Mouse (Mus musculus) frontal cortex, adult (tissue): ENCODE results near the gene AC124502.3.
"Not testable (repeated sequence)": the region's sequence is repeated elsewhere in the genome, so short reads cannot be mapped to it uniquely, and the experiment has no call there.

Experiments used
- ATAC-seq: cut with Nextera tagmentation; 2 replicates; pipeline ENCODE4 v1.9.2; 2017; ENCODE audit warnings: mild to moderate bottlenecking, moderate library complexity, mixed read lengths; ENCODE audit not compliant: low TSS enrichment

Gene AC124502.3

GRCm38 (mm10) chr19:5038709-5039156, at the start of gene AC124502.3, which contains the start of gene B4gat1:
Gene AC124502.3 (plus strand): TSS chr19:5038891.
Gene B4gat1 (plus strand): TSS chr19:5038826.
- peak; percentile 88 for ATAC-seq

GRCm38 (mm10) chr19:4989013-4989412, 49.7 kb upstream of the AC124502.3 start:
- no peak; the same call in 1 of the 2 replicates for ATAC-seq

DNA sequence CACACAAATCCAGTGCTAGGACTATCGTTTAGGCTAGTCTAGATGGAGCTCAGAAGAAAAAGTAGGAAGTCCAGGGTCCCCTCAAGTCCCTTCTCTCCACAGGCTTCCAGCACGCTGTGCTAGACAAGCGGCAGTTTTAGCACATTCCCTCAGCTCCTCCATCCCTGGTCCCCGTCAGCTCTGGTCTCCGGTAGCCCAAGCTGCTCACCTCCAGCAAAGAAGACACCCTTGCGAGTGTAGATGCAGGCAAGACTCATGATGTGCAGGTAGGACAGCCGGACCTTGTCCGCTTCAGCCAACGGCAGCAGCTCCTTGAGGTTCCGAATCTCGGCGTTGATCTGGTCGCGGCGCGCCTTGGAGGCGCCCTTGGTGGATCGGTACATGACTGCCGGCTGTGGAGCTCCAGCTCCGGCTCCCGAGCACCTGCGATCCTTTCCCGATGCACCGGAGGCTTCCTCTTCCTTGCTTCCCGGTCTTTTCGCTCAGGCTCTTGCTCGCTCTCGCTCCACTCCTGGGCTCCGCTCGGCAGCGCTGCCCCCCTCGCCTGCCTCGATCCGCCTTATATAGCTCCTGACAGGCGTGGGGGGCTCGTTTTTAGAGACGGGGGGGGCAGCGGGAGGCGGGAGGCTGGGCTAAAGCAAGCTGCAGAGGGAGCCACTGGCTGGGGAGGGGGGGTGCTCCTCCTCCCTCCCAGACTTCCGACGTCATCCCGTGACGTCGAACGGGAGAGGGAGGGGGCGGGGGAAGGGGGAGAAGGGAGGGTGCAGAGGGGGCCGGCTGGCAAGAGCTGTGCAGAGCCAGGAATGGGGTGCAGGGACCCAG, 49.0 kb upstream of the AC124502.3 start:
- ATAC-seq = peak; percentile 11

DNA sequence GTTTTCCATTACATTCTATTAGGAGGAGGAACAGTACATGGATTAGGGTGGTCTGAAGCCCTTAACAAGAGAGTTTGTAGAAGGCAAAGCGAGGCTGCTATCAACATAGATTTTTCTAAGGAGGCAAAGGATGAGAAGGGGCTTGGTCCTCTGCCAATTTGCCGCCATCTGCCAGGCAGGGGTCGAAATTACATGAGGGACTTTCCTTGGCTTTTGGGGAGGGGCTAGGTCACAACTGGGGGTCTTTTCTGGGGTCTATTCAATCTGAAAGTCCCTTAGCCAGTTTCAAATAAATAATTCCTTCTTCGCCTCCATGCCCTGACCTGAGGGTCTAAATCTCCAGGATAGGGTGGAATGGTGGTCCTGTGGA, 48.5 kb upstream of the AC124502.3 start, which contains the start of gene Npas4:
Gene Npas4 (minus strand): TSS at position 61 of the 370 bp plus-strand sequence.
- no peak for ATAC-seq

DNA sequence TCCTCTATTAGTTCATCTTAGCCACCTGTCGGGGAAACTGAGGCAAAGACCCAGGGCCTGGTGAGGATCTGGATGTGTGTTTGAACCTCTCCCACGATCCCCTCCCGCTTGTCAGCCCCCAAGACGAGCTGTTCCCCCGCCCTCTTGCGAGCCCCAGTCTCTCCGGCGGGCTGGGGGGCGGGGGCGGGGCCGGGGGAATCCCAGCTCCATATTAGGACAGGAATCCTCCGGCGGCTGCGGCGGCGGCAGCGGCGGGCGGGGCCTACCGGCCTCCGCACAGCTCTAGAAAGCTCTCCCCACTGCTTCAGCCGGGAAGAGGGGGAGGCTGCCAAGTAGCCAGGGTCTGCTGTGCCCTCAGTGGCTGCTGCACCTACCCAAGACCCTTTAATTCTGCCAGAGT, 48.0 kb upstream of the AC124502.3 start:
- 0 out of 2 replicates have a peak, but pooled peaks have one; percentile 2 for ATAC-seq

GRCm38 (mm10) chr19:4992371-4992770, 46.3 kb upstream of the AC124502.3 start:
- no peak for ATAC-seq

- peak; percentile 27; the same call in 1 of the 2 replicates for ATAC-seq
These were observed 45.8 kb upstream of the AC124502.3 start for GRCm38 (mm10) chr19:4992904-4993303.

DNA sequence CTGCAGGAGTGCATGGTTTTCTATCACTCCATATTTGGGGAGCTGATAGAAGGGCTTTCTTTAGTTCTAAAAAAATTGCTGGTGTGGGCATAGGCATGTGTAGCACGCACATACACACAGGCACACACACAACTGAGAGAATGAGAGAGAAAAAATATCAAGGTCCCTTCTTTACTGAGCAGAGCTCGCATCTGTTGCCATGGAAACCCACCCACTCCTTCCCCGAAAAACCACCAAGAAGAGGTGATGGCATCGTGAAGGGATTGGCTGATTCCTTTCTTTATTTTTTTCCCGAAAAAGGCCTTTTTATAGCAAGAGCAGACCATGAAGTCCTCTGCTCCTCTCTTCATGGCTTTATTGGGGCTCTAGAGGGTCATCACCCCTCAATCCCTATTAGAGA, 44.6 kb upstream of the AC124502.3 start:
- ATAC-seq = peak; percentile 42

DNA sequence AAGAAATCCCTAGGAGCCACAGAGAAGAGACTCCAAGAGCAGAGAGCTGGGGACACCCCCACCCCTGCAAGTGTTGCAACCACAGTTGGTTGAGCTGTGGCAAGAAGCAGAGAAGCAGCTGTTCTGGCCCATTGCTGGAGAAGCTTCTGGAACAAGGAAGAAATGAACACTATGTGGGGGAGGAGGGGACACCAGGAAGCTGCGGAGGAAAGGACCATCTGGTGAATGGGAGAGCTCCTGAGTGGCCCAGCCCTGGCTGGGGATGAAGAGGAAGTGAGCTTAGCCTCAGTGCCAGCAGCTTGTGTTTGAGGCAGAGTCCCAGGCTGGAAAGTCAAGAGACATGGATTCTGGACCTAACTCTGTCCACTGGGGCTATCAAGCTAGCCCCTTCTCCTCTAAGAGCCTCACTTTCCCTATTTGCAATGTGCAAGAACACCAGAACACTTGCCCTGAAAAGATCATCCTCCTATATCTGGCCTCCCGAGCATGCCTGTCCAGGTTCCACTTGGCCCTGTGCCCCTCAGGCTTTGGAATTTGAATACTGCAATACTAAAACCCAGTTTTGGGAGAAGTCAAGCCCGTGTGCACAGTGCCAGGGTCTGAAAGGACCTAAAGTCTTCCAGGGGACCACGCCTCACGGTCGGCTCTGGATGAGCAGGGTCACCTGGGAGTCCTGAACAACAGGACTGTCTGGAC, 39.1 kb upstream of the AC124502.3 start:
- ATAC-seq = peak; percentile 48; the same call in 1 of the 2 replicates

GRCm38 (mm10) chr19:5001666-5002406, 36.9 kb upstream of the AC124502.3 start:
- ATAC-seq = peak; percentile 96

- not testable (repeated sequence) for ATAC-seq
These were observed 35.0 kb upstream of the AC124502.3 start for GRCm38 (mm10) chr19:5003644-5004043.

DNA sequence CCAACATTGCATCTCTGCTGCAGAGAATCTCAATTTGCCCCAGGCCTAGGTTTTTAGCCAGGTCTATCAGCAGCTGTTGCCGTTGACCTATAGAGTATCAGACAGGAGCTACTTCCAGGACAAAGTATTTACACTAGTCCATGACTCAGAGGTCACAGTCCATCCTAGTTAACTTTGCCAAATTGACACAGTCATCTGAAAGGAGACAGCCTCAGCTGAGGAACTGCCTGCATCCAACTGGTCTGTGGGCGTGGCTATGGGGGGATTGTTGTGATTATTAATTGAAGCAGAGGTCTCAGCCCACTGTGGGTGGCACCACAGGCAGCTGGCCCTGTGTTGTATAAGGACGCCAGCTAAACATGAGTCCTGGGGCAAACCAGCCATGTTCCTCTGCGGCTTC, 33.8 kb upstream of the AC124502.3 start:
- ATAC-seq = no peak

GRCm38 (mm10) chr19:5013138-5013537, 25.6 kb upstream of the AC124502.3 start:
- ATAC-seq = no peak

DNA sequence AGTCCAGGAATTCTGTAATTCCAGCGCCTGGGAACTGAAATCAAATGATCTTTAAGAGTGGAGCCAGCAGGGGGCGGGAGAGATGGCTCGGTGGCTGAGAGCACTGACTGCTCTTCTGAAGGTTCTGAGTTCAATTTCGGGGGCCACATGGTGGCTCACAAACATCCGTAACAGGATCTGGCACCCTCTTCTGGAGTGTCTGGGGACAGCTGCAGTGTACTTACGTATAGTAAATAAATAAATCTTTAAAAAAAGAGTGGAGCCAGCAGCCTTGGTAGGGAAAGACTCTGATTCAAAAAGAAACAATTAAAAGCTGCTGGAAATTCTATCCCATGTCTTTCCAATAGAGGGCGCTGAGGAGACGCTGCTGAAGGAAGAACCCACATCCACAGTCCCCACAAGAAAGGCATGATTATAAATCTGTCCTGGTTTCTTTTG, 23.7 kb upstream of the AC124502.3 start:
- no peak for ATAC-seq

GRCm38 (mm10) chr19:5016221-5016742, 22.4 kb upstream of the AC124502.3 start:
- ATAC-seq = no peak

DNA sequence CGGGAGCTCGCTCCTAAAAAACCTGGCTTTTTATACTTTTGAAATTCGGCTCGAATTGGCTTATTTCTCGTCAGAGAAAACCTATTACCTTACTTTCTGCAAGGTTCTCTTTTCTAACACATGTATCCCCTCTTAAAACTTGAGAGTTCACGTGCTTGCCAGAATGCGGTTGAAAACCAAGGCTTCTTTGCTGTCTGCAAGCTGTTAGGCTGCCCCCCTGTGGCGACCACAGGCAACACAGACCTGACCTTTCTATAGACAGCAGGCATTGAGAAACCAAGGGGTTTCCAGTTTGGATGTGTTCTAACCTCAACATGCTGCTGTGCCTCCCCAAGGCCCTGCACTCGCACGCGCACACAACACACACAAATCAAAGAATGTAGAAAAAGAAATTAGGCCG, 21.9 kb upstream of the AC124502.3 start:
- 0 out of 2 replicates have a peak, but pooled peaks have one; percentile 50 for ATAC-seq

DNA sequence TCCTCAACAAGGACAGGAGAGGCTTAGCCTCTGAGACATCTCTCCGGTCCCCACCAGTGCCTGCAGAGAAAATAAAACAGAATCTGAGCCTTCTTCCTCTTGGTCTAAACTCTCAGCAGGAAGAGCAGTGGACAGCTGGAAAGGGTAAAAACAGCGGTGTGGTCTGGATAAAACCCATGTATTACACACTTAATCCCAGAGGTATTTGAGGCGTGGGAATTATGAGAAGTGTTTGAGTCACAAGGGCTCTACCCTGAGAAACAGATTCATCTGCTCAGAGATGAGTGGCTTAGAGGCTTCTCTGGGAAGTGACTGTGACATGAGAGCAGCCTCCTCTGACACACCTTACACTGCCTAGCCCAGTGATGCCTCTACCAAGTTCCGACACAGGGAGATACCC, 21.1 kb upstream of the AC124502.3 start:
- ATAC-seq = no peak

- no peak for ATAC-seq
These were observed 20.5 kb upstream of the AC124502.3 start for GRCm38 (mm10) chr19:5018191-5018590.

DNA sequence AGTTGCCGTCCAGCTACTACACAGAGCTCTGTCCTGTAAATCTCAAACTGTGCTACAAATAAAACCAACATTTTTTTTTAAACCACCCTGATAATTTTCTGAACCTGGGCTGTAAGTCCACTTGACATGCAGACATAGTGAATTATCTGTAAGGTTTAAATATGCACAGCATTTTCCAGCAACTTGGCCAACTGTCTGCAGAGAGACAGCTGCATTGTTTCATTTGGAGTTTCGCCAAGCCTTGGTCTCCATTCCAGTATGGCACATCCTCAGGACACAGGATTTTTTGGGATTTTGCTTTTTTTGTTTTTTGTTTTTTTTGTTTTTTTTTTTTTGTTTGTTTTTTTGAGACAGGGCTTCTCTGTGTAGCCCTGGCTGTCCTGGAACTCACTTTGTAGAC, 17.3 kb upstream of the AC124502.3 start:
- no peak for ATAC-seq

DNA sequence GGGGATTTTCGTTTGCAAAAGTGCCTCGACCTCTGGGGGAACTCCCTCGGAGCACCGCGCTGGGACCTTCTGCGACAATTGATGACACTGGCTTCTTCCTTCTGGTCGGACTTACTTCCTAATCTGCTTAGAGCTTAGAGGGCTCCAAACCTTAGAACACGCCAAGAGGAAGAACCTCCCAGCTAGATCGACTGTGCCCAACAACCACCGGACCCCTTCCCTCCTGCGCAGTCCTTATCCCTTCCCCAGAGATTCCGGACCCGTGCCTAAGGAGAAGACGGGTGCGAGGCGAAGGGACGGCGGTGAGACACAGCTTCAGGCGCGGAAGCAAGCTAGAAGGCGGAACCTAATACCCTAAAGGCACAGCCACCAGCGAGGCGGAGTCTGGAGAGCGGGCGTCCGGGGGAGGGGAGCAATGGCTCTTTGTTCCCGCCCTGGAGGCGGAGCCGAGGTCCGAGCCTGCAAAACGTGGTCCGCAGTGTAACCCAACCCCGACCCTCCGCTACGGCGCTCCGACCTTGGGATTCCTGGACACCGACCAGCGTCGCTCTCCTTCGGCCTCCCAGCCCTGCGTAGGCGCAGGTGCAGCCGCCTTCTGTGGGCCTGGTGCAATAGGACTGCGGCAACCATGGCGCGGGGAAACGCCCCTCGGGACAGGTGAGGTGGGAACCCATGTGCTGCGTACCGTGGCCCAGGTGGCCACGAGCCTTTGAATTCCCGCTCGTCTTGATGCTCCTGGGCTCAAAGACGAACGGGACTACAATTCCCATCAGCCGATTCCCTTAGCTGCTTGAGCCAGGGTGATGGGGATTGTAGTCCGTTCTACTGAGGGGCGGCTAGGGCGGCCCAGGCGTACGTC, 14.8 kb upstream of the AC124502.3 start, which contains the start of gene Slc29a2:
Gene Slc29a2 (plus strand): TSS at position 240 of the 859 bp plus-strand sequence.
- ATAC-seq = peak; percentile 95

DNA sequence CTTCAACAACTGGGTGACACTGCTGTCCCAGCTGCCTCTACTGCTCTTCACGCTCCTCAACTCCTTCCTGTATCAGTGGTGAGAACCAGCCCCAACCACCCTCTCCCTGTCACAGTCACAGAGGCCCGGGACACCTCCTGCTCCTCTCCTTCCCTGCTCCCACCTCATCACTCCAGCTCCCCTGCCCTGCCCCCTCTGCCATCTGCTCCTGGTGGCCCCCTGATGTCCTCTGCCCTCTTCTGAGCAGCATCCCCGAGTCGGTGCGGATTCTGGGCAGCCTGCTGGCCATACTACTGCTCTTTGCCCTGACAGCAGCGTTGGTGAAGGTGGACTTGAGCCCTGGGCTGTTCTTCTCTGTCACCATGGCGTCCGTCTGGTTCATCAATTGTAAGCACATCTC, 12.6 kb upstream of the AC124502.3 start:
- ATAC-seq = no peak
